Mouse (Mus musculus): ENCODE results near the gene Arsa. TPM values are rescaled to one million over a fixed set of nuclear protein-coding genes. Genes with fewer than 3 reads are reported as not detected.

Arsa gene
- total RNA-seq, 2 experiments from 2014 or later, result 12.0 to 14.6 TPM

- DNase-seq, result no peak
These were observed 17.7 kb upstream of the Arsa start for GRCm38 (mm10) chr15:89494970-89495369.

GRCm38 (mm10) chr15:89488611-89489117 lies 11.4 kb upstream of the Arsa start:
- DNase-seq, result no peak

DNA sequence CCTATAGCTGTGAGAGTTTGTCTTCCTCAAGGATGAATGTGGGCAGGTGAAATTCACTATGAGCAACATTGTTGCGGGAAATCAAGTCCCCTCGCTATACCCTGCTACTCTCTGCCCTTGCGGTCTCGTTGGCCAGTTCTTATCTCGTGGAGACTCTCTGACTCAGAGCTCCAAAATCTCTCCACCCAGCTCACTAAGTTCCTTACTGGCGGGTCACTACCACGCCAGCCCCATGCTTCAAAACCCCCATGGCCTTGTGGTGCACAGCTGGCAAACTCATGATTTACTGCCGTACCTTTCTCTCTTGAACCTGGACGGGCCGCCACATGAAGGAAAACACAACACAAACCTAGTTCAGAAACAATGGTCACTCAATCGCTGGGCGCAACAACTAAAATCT lies 11.0 kb upstream of the Arsa start:
- DNase-seq, result no peak

GRCm38 (mm10) chr15:89480584-89480983 lies 3.4 kb upstream of the Arsa start:
- peak; percentile 76 for DNase-seq

DNA sequence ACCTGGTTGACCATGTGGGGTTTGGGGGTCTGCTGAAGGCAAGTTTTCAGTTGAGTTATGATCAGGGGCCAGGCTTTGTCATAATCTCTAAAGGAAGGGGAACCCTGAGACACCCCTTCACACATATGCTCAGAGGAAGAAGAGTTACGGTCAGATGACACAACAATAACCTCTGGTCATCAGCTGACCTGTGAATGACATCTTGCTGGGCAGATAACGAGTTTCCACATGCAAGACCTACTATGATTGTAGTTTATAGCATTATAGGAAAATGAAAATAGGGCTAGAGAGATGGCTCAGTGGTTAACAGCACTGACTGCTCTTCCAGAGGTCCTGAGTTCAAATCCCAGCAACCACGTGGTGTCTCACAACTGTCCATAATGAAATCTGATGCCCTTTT lies 1.4 kb upstream of the Arsa start:
- no peak for DNase-seq

- DNase-seq, result no peak
These were observed 581 bp upstream of the Arsa start for GRCm38 (mm10) chr15:89477806-89478205.

GRCm38 (mm10) chr15:89476475-89476815 lies 780 bp downstream of the Arsa start:
- no peak for DNase-seq

- DNase-seq, result peak; percentile 94
These were observed 1.4 kb downstream of the Arsa start for GRCm38 (mm10) chr15:89475611-89476474.

DNA sequence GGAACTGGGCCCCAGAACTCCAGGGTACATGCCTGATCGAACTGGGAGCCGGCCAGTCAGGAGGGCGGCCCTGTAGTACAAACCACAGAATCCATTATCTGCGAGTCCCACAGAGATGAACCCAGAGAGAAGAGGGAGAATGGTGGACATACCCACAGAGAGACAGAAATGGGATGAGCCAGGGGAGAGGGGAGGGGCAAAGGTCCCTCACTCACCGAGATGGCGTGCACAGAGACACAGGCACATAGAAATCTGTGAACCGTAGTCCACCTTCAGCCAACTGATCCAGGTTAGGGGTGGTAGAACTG lies 2.0 kb downstream of the Arsa start:
- no peak for DNase-seq

GRCm38 (mm10) chr15:89474596-89475292 lies 2.5 kb downstream of the Arsa start:
- no peak for DNase-seq

GRCm38 (mm10) chr15:89473921-89474320 lies 3.3 kb downstream of the Arsa start:
- DNase-seq, result no peak

DNA sequence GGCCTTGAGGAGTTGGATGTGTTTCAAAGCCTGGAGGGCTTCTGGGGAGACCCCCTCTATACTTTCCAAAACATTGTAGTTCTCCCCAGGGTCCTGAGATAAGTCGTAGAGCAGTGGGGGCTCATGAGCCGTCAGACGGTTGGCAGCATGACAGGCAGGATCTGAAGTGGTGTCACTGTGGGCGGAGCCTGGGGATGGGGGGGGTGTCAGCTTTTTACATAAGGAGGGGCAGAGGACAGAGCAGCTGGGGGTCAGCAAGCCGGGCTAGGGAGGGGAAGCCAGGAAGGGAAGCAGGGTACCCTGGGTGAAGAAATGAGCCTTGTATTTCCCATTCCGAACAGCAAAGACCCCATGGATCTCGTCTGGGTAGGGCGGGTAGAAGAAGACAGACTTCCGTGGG lies 3.9 kb downstream of the Arsa start:
- no peak for DNase-seq

- no peak for DNase-seq
These were observed 5.7 kb downstream of the Arsa start for GRCm38 (mm10) chr15:89471476-89471875.

- DNase-seq, result no peak
These were observed 8.6 kb downstream of the Arsa start for GRCm38 (mm10) chr15:89468577-89468976.

GRCm38 (mm10) chr15:89465052-89465451 lies 12.2 kb downstream of the Arsa start:
- no peak for DNase-seq

- peak; percentile 41 for DNase-seq
These were observed 13.6 kb downstream of the Arsa start for GRCm38 (mm10) chr15:89463334-89464235.

- DNase-seq, result no peak
These were observed 15.0 kb downstream of the Arsa start for GRCm38 (mm10) chr15:89462176-89462575.

- no peak for DNase-seq
These were observed 15.9 kb downstream of the Arsa start for GRCm38 (mm10) chr15:89461321-89461720.

GRCm38 (mm10) chr15:89460298-89460697 lies 16.9 kb downstream of the Arsa start:
- no peak for DNase-seq

DNA sequence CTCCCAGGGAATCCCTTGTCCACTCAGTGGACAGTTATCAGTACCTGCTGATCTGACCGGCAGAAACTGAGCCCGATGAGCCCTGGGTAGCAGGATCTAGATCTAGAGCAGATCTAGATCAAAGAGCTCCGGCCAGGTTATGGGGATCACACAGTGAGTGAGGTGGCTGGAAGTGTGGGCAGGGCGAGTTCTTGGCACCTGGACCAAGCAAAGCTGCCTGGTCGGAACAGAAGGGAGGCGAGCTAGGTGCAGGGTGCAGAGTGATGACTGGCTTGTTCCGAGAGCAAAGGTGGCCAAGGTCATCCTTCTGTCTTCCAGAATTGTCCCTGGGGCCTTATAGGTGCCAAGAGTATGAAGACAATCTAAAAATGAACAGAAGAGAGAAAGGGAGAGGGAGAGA lies 17.4 kb downstream of the Arsa start:
- DNase-seq, result no peak

DNA sequence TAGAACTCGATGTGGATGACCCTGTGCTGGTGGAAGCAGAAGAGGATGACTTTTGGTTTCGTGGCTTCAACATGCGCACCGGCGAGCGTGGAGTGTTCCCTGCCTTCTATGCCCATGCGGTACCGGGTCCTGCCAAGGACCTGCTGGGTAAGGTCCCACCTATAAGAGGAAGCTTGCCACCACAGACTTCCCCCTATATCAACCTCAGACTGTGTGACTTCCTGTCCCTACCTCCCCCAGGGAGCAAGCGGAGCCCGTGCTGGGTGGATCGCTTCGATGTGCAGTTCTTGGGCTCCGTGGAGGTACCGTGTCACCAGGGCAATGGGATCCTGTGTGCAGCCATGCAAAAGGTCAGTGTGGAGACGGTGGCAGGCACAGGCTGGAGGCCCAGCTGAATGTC lies 18.3 kb downstream of the Arsa start:
- DNase-seq, result no peak

DNA sequence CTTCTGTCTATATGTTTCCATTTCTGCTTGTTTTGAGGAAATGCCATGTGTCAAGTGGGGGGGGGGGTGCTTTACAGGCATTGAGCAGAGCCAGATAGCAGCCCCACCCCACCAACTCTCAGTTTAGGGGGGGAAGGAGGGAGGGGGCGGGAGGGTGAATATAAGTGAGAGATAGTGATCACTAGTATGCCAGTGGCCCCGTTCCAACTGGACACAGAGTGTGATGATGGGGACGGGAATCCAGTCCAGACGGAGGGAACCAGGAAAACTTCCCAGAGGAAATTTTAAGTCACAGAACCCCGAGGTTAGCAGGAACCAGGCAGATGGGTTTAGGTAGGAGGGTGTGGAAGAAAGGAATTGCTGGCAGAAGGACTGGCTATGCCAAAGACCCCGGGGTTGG lies 21.6 kb downstream of the Arsa start:
- no peak for DNase-seq

- DNase-seq, result no peak
These were observed 22.4 kb downstream of the Arsa start for GRCm38 (mm10) chr15:89454857-89455256.

All from heart, postnatal 4 days (tissue).